Mouse (Mus musculus): ENCODE measurements around the gene Gsta4.

DNA sequence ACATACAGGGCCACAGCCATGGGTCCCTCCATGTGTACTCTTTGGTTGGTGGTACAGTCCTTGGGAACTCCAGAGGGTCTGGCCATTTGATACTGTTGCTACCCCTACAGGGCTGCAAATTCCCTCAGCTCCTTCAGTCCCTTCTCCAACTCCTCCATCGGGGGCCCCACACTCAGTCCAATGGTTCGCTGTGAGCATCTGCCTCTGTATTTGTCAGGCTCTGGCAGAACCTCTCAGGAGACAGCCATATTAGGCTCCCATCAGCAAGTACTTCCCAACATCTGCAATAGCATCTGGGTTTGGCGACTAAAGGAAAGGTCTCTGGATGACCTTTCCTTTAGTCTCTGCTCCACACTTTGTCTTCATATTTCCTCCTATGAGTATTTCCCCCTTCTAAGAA is 28.9 kb downstream of the Gsta4 start:
- TF ChIP-seq CTCF (IDR thresholded peaks at IDR 0.05) (no peak), EP300 (IDR thresholded peaks at IDR 0.05) (no peak)
